Mouse (Mus musculus) embryonic facial prominence, embryonic 12.5 days (tissue): ENCODE measurements around the gene Olfr446. TPM values are rescaled to one million over a fixed set of nuclear protein-coding genes. Genes with fewer than 3 reads are reported as not detected.

ENCODE experiments used
- ATAC-seq: fragments of 200-750 bp; cut with Nextera tagmentation; 2 replicates; pipeline ENCODE4 v1.8.0; 2017; ENCODE audit not compliant: insufficient number of reproducible peaks, insufficient read depth, low FRiP score, low TSS enrichment
- H3K27ac ChIP-seq: fragments of 300-500 bp; sonication (generic); 2 replicates; pipeline ENCODE4 v1.5.1; 2016; ENCODE audit warnings: mild to moderate bottlenecking
- H3K27me3 ChIP-seq: fragments of 300-500 bp; sonication (generic); 2 replicates; pipeline ENCODE4 v1.6.1; 2016; ENCODE audit warnings: mild to moderate bottlenecking, moderate library complexity
- H3K36me3 ChIP-seq: fragments of 300-500 bp; sonication (generic); 2 replicates; pipeline ENCODE4 v1.6.1; 2016; ENCODE audit warnings: mild to moderate bottlenecking
- H3K4me1 ChIP-seq: fragments of 300-500 bp; sonication (generic); 2 replicates; pipeline ENCODE4 v1.6.1; 2016
- H3K4me2 ChIP-seq: fragments of 300-500 bp; sonication (generic); replicated peaks from 2 replicates; pipeline ENCODE4 v1.6.1; 2016; ENCODE audit warnings: mild to moderate bottlenecking, moderate library complexity
- H3K4me3 ChIP-seq: fragments of 300-500 bp; sonication (generic); 2 replicates; pipeline ENCODE4 v1.5.1; 2016; ENCODE audit warnings: mild to moderate bottlenecking
- H3K9ac ChIP-seq: fragments of 300-500 bp; sonication (generic); 2 replicates; pipeline ENCODE4 v1.6.1; 2016; ENCODE audit warnings: mild to moderate bottlenecking, moderate library complexity
- H3K9me3 ChIP-seq: fragments of 300-500 bp; sonication (generic); 2 replicates; pipeline ENCODE4 v1.6.1; 2016; ENCODE audit warnings: mild to moderate bottlenecking, moderate library complexity
- WGBS: fragments of 180-500 bp; shearing (Covaris S2); methylation state at CpG from one replicate; pipeline ENCODE4 v1.1.7; 2016; 5-methylcytosine and 5-hydroxymethylcytosine counted together
- polyA plus RNA-seq: library from polyadenylated mRNA; unstranded; fragments of >200 nt; fragmentation: Nextera tagmentation; extraction: Ambion mirVana; gene quantifications from 2 replicates; pipeline ENCODE4 v1.2.1, GENCODE M21; 2016

Gene Olfr446
- polyA plus RNA-seq: not detected in 2 replicates

GRCm38 (mm10) chr6:42921077-42921476 lies at the start of gene Olfr446:
Gene Olfr446 (plus strand): TSS chr6:42921377.
- H3K9ac ChIP-seq: no peak within 1 kb of the TSS
- 66% methylated on average over 2 of the region's 2 CpGs for WGBS
- ATAC-seq: no peak
- no peak within 1 kb of the TSS for H3K4me3 ChIP-seq
- no peaks in the 10 kb centered on the region for H3K36me3 ChIP-seq
- H3K27ac ChIP-seq: no peak within 1 kb of the TSS
- no peaks in the 10 kb centered on the region for H3K9me3 ChIP-seq
- no peaks in the 10 kb centered on the region for H3K4me1 ChIP-seq
- H3K4me2 ChIP-seq: no peak within 1 kb of the TSS
- no peaks in the 10 kb centered on the region for H3K27me3 ChIP-seq

DNA sequence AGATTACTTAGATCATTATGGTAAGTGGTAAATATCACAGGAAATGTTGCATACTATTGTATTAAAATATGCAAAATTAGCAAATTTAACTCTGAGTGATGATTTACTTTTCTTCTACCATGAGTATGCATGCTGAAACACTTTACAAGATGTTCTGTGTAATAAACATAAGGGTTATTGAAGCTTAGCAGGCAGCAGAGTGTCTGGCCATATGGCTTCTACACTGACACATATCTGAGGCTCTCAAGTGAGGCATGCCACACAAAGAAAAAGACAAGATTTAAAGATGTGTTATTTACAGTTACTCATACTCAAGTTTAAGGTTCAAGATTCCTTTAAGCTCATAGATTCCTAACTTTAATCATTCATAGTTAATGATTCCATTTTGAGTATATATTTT lies 44.9 kb upstream of the Olfr446 start:
- H3K4me2 ChIP-seq: no peak overlapping the region
- H3K27ac ChIP-seq: no peak overlapping the region
- no peak overlapping the region for H3K4me3 ChIP-seq
- no peaks in the 10 kb centered on the region for H3K27me3 ChIP-seq
- ATAC-seq: no peak
- no peak overlapping the region for H3K9ac ChIP-seq
- no peaks in the 10 kb centered on the region for H3K4me1 ChIP-seq
- H3K36me3 ChIP-seq: no peaks in the 10 kb centered on the region
- no peaks in the 10 kb centered on the region for H3K9me3 ChIP-seq

DNA sequence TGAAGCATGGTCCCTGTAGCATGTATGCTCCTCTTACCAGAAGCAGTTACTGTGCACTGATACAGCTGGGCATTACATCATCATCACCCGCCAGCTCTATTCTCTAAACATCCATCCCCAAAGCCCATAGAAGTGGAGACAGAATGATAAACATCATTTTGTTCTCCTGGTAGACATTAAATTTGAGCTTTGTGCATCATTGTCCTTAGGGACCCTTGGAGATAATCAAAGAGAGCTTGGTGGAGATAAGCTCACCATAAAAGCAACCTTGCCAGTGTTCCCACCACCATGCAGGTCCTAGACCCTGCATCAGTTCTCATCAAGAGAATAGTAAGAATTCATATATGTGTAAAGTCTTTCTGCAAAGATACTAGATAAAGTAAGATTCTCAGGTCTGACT lies 31.0 kb upstream of the Olfr446 start, which contains the start of gene Olfr448:
Olfr448 (plus strand) TSS at position 301 of the 400 bp plus-strand sequence.
- no peak within 1 kb of the TSS for H3K4me3 ChIP-seq
- H3K27me3 ChIP-seq: no peaks in the 10 kb centered on the region
- WGBS: 85% methylated on average over 1 of the region's 1 CpGs
- no peaks in the 10 kb centered on the region for H3K4me1 ChIP-seq
- H3K36me3 ChIP-seq: no peaks in the 10 kb centered on the region
- no peak within 1 kb of the TSS for H3K4me2 ChIP-seq
- no peaks in the 10 kb centered on the region for H3K9me3 ChIP-seq
- no peak for ATAC-seq
- no peak within 1 kb of the TSS for H3K27ac ChIP-seq
- no peak within 1 kb of the TSS for H3K9ac ChIP-seq

GRCm38 (mm10) chr6:42900345-42900744 lies 20.8 kb upstream of the Olfr446 start:
- H3K9me3 ChIP-seq: no peaks in the 10 kb centered on the region
- ATAC-seq: no peak
- H3K9ac ChIP-seq: no peak overlapping the region
- no peak overlapping the region for H3K4me2 ChIP-seq
- no peaks in the 10 kb centered on the region for H3K4me1 ChIP-seq
- H3K27ac ChIP-seq: no peak overlapping the region
- H3K4me3 ChIP-seq: no peak overlapping the region
- H3K27me3 ChIP-seq: no peaks in the 10 kb centered on the region
- H3K36me3 ChIP-seq: no peaks in the 10 kb centered on the region
- 33% methylated on average over 1 of the region's 1 CpGs for WGBS

GRCm38 (mm10) chr6:42908578-42908977 lies 12.6 kb upstream of the Olfr446 start, which contains the start of gene Olfr447:
Gene Olfr447 (plus strand): TSS chr6:42908878.
- Histone ChIP-seq H3K4me2 (no peak within 1 kb of the TSS), H3K27ac (no peak within 1 kb of the TSS), H3K9ac (no peak within 1 kb of the TSS), H3K36me3 (no peaks in the 10 kb centered on the region), H3K4me3 (no peak within 1 kb of the TSS), H3K4me1 (no peaks in the 10 kb centered on the region), H3K27me3 (no peaks in the 10 kb centered on the region), H3K9me3 (no peaks in the 10 kb centered on the region)
- ATAC-seq: no peak

DNA sequence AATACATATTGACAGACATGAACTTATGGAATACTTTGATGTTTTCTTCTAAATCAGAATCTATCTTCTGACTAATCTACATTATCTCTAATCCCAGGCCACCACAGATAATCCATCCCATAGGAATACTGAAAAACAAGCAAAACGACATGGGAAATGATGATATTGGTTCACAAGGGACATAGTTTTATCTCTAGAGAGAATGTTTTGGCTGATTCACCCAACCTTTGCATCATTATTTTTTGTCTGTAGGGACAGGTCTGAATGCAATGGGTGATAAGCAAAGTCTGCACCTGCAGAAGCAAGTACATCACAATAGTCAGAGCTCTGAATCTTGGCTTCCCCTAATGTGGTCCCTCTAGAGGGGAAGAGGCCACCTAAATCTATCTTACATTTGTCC lies 27.6 kb downstream of the Olfr446 start, which contains the start of gene Olfr444:
Olfr444 (plus strand) TSS at position 301 of the 400 bp plus-strand sequence.
- no peak for ATAC-seq
- Histone ChIP-seq H3K4me3 (no peak within 1 kb of the TSS), H3K27me3 (no peaks in the 10 kb centered on the region), H3K27ac (no peak within 1 kb of the TSS), H3K4me1 (no peaks in the 10 kb centered on the region), H3K9ac (no peak within 1 kb of the TSS), H3K9me3 (no peaks in the 10 kb centered on the region), H3K36me3 (no peaks in the 10 kb centered on the region), H3K4me2 (no peak within 1 kb of the TSS)
- WGBS: 69% methylated on average over 1 of the region's 1 CpGs

- Histone ChIP-seq H3K4me3 (no peak overlapping the region), H3K4me2 (no peak overlapping the region), H3K4me1 (no peaks in the 10 kb centered on the region), H3K36me3 (no peaks in the 10 kb centered on the region), H3K27ac (no peak overlapping the region), H3K9me3 (no peaks in the 10 kb centered on the region), H3K9ac (no peak overlapping the region), H3K27me3 (no peaks in the 10 kb centered on the region)
- ATAC-seq: no peak
Observed at GRCm38 (mm10) chr6:42980377-42980776, 59.2 kb downstream of the Olfr446 start.

Other genes with a start within 250 kb of the Olfr446 start
- 102 and 106 TPM in 2 replicates for gene Tcaf1, start 211.3 kb upstream of the Olfr446 start, polyA plus RNA-seq
- not detected in 2 replicates for gene Olfr453, start 182.0 kb upstream of the Olfr446 start, polyA plus RNA-seq
- not detected in 2 replicates for gene Olfr38, start 165.0 kb upstream of the Olfr446 start, polyA plus RNA-seq
- not detected in 2 replicates for gene Olfr452, start 136.3 kb upstream of the Olfr446 start, polyA plus RNA-seq
- not detected in 2 replicates for gene Olfr450, start 109.4 kb upstream of the Olfr446 start, polyA plus RNA-seq
- gene Olfr449, start 87.0 kb upstream of the Olfr446 start, polyA plus RNA-seq: not detected in 2 replicates
- not detected in 2 replicates for gene Olfr448, start 30.9 kb upstream of the Olfr446 start, polyA plus RNA-seq
- gene Olfr447, start 12.5 kb upstream of the Olfr446 start, polyA plus RNA-seq: not detected in 2 replicates
- gene Olfr444, start 27.7 kb downstream of the Olfr446 start, polyA plus RNA-seq: not detected in 2 replicates
- gene Olfr441, start 185.0 kb downstream of the Olfr446 start, polyA plus RNA-seq: not detected in 2 replicates
- not detected in 2 replicates for gene Olfr237-ps1, start 225.2 kb downstream of the Olfr446 start, polyA plus RNA-seq
- gene Olfr437, start 241.9 kb downstream of the Olfr446 start, polyA plus RNA-seq: not detected in 2 replicates